Mouse (Mus musculus): ENCODE measurements around the gene Scgb2b7. TPM values are rescaled to one million over a fixed set of nuclear protein-coding genes. Genes with fewer than 3 reads are reported as not detected.
"Not testable (repeated sequence)": the region's sequence is repeated elsewhere in the genome, so short reads cannot be mapped to it uniquely, and the experiment has no call there.

Scgb2b7 gene
- not detected for total RNA-seq (2021)
- long read RNA-seq, experiment 1, result 0 reads
- long read RNA-seq, experiment 2, result 0 reads

- DNase-seq; intact Hi-C loops (cut with DNase I): not testable (repeated sequence)
Measured at GRCm38 (mm10) chr7:31705657-31706056, at the start of gene Scgb2b7. TSS of gene Scgb2b7 (minus strand) at chr7:31705757.

GRCm38 (mm10) chr7:31712365-31712764 is 6.8 kb upstream of the Scgb2b7 start, which contains the start of gene Scgb1b7:
TSS of gene Scgb1b7 (plus strand) at chr7:31712665.
- intact Hi-C loops (cut with DNase I); DNase-seq: not testable (repeated sequence)

Other genes with a start within 250 kb of the Scgb2b7 start
- not detected for gene Scgb1b7, start 6.9 kb upstream of the Scgb2b7 start, total RNA-seq (2021)